Mouse (Mus musculus): Measurements from ENCODE around the gene Fads6. TPM values are rescaled to one million over a fixed set of nuclear protein-coding genes. Genes with fewer than 3 reads are reported as not detected.

Fads6 gene
- total and polyA plus RNA-seq, 3 experiments = 3.3 to 6.6 TPM; not detected in 1

GRCm38 (mm10) chr11:115303167-115303566, 5.7 kb upstream of the Fads6 start:
- Histone ChIP-seq H3K79me2 (ENCODE audit: control insufficient read depth, insufficient read depth, low read length, poor library complexity) (no peaks in the 10 kb centered on the region), H3K4me1 (ENCODE audit: control insufficient read depth in 1 of 2, insufficient read depth in 2 of 2, low read length in 2 of 2) (no peaks in the 10 kb centered on the region), H3K27ac (ENCODE audit: control insufficient read depth, low read depth, low read length) (no peak overlapping the region), H3K36me3 (ENCODE audit: control insufficient read depth in 1 of 2, insufficient read depth in 2 of 2, low read length in 2 of 2) (no peaks in the 10 kb centered on the region), H3K9me3 (replicated peaks; ENCODE audit: insufficient read depth, low read length) (no peaks in the 10 kb centered on the region), H3K4me3 (ENCODE audit: control insufficient read depth in 1 of 2, insufficient read depth in 1 of 2, low read depth in 2 of 2, low read length in 2 of 2) (no peak overlapping the region), H3K9ac (ENCODE audit: control insufficient read depth, low read depth, low read length, poor library complexity, severe bottlenecking) (no peak overlapping the region), H3K27me3 (ENCODE audit: control insufficient read depth in 1 of 2, insufficient read depth in 2 of 2, low read length in 2 of 2) (peaks cover 0 to 7% of the 10 kb centered on the region in 2 experiments)
- TF ChIP-seq MEF2A (IDR thresholded peaks at IDR 0.05; ENCODE audit: extremely low read depth, insufficient replicate concordance, low read depth, low read length, poor library complexity, severe bottlenecking) = no peak
- TF ChIP-seq TBP (IDR thresholded peaks at IDR 0.05; ENCODE audit: low read depth, low read length) = no peak
- TF ChIP-seq CHD2 (IDR thresholded peaks at IDR 0.05; ENCODE audit: low read length) = no peak
- TF ChIP-seq ZNF384 (IDR thresholded peaks at IDR 0.05; ENCODE audit: low read depth, low read length) = no peak
- no peak for DNase-seq (ENCODE audit: low read depth, low spot score)

- DNase-seq (ENCODE audit: low read depth, low spot score) = no peak
- H3K36me3 ChIP-seq (ENCODE audit: control insufficient read depth in 1 of 2, insufficient read depth in 2 of 2, low read length in 2 of 2) = no peaks in the 10 kb centered on the region
- H3K4me3 ChIP-seq (ENCODE audit: control insufficient read depth in 1 of 2, insufficient read depth in 1 of 2, low read depth in 2 of 2, low read length in 2 of 2) = no peak overlapping the region
- H3K27me3 ChIP-seq (ENCODE audit: control insufficient read depth in 1 of 2, insufficient read depth in 2 of 2, low read length in 2 of 2) = peaks cover 0 to 5% of the 10 kb centered on the region in 2 experiments; a peak in 1 of 4 replicates
- H3K79me2 ChIP-seq (ENCODE audit: control insufficient read depth, insufficient read depth, low read length, poor library complexity) = no peaks in the 10 kb centered on the region
- H3K27ac ChIP-seq (ENCODE audit: control insufficient read depth, low read depth, low read length) = no peak overlapping the region
- no peaks in the 10 kb centered on the region for H3K9me3 ChIP-seq (replicated peaks; ENCODE audit: insufficient read depth, low read length)
- no peak overlapping the region for H3K9ac ChIP-seq (ENCODE audit: control insufficient read depth, low read depth, low read length, poor library complexity, severe bottlenecking)
- no peaks in the 10 kb centered on the region; a peak in 1 of 4 replicates for H3K4me1 ChIP-seq (ENCODE audit: control insufficient read depth in 1 of 2, insufficient read depth in 2 of 2, low read length in 2 of 2)
- TF ChIP-seq NRF1 (IDR thresholded peaks at IDR 0.05; ENCODE audit: insufficient read depth, low read depth, low read length, poor library complexity, severe bottlenecking) (no peak), RAD21 (IDR thresholded peaks at IDR 0.05; ENCODE audit: low read depth, low read length) (no peak), ZC3H11A (IDR thresholded peaks at IDR 0.05; ENCODE audit: low read depth, low read length) (no peak), RCOR1 (IDR thresholded peaks at IDR 0.05; ENCODE audit: low read depth, low read length) (no peak), CHD1 (IDR thresholded peaks at IDR 0.05; ENCODE audit: low read depth, low read length) (no peak), MYB (IDR thresholded peaks at IDR 0.05; ENCODE audit: low read depth, low read length) (no peak), MAZ (IDR thresholded peaks at IDR 0.05; ENCODE audit: low read depth, low read length) (no peak)
These were observed 3.9 kb upstream of the Fads6 start for GRCm38 (mm10) chr11:115301351-115301750.

- Histone ChIP-seq H3K79me2 (ENCODE audit: control insufficient read depth, insufficient read depth, low read length, poor library complexity) (no peaks in the 10 kb centered on the region), H3K9me3 (replicated peaks; ENCODE audit: insufficient read depth, low read length) (no peaks in the 10 kb centered on the region), H3K36me3 (ENCODE audit: control insufficient read depth in 1 of 2, insufficient read depth in 2 of 2, low read length in 2 of 2) (no peaks in the 10 kb centered on the region), H3K4me1 (ENCODE audit: control insufficient read depth in 1 of 2, insufficient read depth in 2 of 2, low read length in 2 of 2) (no peaks in the 10 kb centered on the region; a peak in 1 of 4 replicates), H3K4me3 (ENCODE audit: control insufficient read depth in 1 of 2, insufficient read depth in 1 of 2, low read depth in 2 of 2, low read length in 2 of 2) (no peak overlapping the region), H3K27me3 (ENCODE audit: control insufficient read depth in 1 of 2, insufficient read depth in 2 of 2, low read length in 2 of 2) (peaks cover 0 to 5% of the 10 kb centered on the region in 2 experiments; a peak in 1 of 4 replicates), H3K9ac (ENCODE audit: control insufficient read depth, low read depth, low read length, poor library complexity, severe bottlenecking) (no peak overlapping the region), H3K27ac (ENCODE audit: control insufficient read depth, low read depth, low read length) (no peak overlapping the region)
- TF ChIP-seq POLR2AphosphoS2 (IDR thresholded peaks at IDR 0.05; ENCODE audit: low read length) (no peak), SMC3 (IDR thresholded peaks at IDR 0.05; ENCODE audit: low read depth, low read length) (peak; percentile 26; the same call in 1 of the 2 replicates), CTCF (IDR thresholded peaks at IDR 0.05 in 2 of 3, conservative IDR thresholded peaks at IDR 0.05 in 1 of 3; ENCODE audit: control insufficient read depth in 1 of 3, insufficient read depth in 1 of 3, low read depth in 2 of 3, low read length in 3 of 3, poor library complexity in 1 of 3, severe bottlenecking in 1 of 3) (peak in 2 of 3 experiments; percentile 42 to 54; a peak in 4 of 6 replicates), RAD21 (IDR thresholded peaks at IDR 0.05; ENCODE audit: low read depth, low read length) (peak; percentile 7), BHLHE40 (IDR thresholded peaks at IDR 0.05; ENCODE audit: borderline replicate concordance, low read depth, low read length) (no peak), TBP (IDR thresholded peaks at IDR 0.05; ENCODE audit: low read depth, low read length) (no peak), ZC3H11A (IDR thresholded peaks at IDR 0.05; ENCODE audit: low read depth, low read length) (no peak), CHD2 (IDR thresholded peaks at IDR 0.05; ENCODE audit: low read length) (no peak)
- peak; percentile 27 for DNase-seq (ENCODE audit: low read depth, low spot score)
These were observed 3.3 kb upstream of the Fads6 start for GRCm38 (mm10) chr11:115300745-115301144.
